Mouse (Mus musculus): Measurements from ENCODE around the gene 2310061I04Rik.
"Not testable (repeated sequence)": the region's sequence is repeated elsewhere in the genome, so short reads cannot be mapped to it uniquely, and the experiment has no call there.

Gene 2310061I04Rik

GRCm38 (mm10) chr17:35896781-35897643 lies at the start of gene 2310061I04Rik:
TSS of gene 2310061I04Rik (minus strand) at chr17:35897431.
- DNase-seq: peak; percentile 91

DNA sequence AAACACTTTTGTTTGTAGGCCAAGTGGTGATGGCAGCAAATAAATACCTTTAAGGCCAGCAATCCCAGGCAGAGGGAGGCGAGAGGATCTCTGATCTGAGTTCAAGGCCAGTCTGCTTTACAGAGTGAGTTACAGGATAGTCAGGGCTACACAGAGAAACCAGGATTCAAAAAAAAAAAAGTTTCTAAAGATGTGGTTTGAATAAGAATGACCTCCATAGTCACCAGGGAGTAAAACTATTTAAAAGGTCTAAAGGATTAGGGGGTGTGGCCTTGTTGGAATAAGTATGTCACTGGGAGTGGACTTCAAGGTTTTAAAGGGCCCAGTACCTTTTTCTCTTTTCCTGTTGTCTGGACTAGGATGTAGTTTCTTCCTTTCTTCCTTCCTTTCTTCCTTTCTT lies 42.7 kb upstream of the 2310061I04Rik start:
- no peak for DNase-seq

- DNase-seq: no peak
Observed at GRCm38 (mm10) chr17:35939108-35939507, 41.9 kb upstream of the 2310061I04Rik start.

DNA sequence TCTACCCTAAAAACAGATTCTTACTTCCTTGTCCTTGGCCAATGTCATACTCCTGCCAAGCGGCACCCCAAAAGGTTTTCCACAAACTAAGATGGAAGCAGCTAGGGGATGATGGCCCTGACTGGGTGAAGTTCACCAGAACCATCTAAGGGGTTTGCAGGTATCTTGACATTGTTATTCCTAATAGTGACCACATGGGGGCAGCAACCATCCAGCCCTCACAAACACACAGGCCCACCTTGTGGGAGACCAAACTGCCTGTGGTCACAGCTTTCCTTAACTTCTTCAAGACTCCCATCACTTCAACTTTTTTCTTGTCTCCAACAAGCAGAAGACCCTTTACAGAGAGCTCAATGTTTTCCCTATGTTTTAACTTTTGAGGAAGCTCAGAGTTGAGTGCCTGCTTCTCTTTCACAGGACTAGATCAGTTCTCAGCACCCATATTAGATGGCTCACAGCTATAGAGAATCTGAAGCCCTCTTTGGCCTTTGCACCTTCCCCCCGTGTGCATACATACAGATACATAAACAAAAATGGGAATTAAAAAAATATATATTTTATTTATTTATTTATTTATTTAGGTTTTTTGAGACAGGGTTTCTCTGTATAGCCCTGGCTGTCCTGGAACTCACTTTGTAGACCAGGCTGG lies 40.6 kb upstream of the 2310061I04Rik start:
- DNase-seq: no peak

DNA sequence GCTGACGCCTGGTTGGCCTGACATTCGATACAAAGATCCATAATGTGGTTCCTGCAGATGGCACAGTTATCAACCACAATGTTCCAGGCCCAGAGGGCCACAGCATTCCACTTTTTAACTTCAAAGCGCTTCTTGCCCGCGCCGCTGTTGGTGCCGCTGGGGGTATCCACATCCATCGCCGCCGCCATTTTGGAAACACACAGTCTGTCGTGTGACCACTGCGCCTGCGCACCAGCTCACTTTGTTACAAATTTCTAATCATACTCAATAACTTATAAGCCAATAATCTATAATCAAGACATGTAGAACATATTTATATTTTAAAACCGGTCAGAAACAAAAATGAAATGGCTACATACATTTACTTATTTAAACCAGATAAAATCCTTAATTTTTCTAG lies 38.5 kb upstream of the 2310061I04Rik start:
- not testable (repeated sequence) for DNase-seq

DNA sequence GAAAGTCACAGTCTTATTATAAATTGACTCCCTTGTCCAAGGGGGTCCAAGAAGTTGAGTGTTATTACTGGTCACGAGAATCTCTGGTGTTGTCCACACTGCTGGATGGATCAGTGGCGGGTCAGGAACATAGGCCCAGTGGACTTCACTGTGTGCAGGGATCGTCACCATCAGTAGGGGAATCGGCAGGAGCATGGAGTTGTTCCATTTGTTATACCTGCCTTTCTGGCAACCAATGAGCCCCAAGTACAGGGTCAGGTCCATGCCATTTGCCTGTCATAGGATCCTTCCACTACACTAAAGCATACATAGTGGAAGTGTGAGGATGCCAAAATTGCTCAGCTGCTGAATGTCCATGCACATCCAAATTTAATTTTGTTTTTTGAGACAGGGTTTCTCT lies 35.4 kb upstream of the 2310061I04Rik start:
- no peak for DNase-seq

- DNase-seq: no peak
Observed at GRCm38 (mm10) chr17:35930627-35931026, 33.4 kb upstream of the 2310061I04Rik start.

DNA sequence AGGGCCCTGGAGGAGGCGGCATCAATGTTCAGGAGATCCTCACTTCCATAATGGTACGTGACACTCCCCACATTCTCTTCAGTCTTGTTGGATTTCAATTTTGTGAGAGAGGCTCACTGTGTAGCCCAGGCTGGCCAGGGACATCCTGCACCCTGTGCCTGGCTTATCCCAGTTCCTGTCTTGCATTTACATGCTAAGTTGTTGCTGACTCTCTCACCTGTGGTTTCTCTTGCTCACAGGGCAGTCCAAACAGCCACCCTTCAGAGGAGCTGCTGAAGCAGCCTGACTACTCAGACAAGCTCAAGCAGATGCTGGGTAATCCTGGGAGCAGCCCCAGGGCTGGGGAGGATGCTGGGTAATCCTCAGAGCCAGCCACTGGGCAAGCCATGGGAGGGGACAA lies 32.3 kb upstream of the 2310061I04Rik start:
- DNase-seq: no peak

DNA sequence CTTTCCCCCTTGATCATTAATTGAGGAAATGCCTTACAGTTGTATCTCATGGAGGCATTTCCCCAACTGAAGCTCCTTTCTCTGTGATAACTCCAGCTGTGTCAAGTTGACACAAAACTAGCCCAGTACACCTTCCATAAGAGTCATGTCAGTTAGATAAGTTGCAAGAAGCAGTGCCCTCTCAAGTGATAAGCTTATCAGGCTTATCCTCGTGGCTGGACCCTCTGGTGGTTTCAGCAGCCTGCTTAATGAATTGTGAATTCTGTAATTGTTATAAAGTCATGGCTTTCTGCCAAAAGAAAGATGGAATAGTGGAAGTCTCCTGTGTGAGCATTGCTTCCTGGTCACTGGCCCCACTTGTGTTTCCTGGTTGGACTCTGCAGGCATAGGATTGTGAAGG lies 30.2 kb upstream of the 2310061I04Rik start:
- DNase-seq: no peak

- DNase-seq: no peak
Observed at GRCm38 (mm10) chr17:35923281-35923680, 26.1 kb upstream of the 2310061I04Rik start.

DNA sequence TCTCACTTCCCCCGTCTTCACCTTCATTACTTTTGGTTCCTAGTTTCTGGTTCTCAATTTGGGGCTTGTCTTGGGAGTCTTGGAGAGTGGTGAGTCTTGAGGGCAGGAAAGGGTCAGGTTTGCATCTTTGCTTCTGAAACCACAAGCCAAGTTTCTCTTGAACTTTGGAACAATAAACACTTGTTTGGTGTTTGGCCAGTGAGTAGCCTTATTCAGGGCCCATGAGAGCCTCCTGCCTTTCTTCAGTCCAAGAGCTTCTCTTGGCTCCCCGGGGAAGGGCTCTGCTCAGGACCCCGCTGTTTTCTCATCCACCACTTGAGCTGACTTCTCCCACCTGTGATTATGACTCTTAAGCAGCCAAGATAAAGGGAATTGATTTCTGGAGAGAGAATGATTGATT lies 25.3 kb upstream of the 2310061I04Rik start:
- peak; percentile 44 for DNase-seq

DNA sequence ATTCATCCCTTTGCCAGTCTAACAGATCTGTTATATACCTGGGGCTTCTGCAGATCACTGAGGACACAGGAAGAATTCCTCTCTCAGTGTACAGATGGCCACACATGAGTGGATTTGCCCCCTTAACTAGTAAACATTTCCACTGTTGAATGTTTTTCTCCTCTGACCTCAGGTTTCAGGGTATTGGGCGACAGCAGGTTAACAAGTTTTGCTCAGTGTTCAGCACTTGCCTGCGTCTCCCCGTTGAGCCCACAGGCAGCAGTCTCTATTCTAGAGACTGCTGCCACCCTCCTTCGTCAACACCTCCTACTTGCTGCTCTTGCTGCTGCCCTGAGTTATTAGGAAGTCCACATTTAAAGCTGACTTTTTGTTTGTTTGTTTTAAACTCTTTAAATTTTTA lies 24.5 kb upstream of the 2310061I04Rik start:
- DNase-seq: no peak

- no peak for DNase-seq
Observed at GRCm38 (mm10) chr17:35920862-35921562, 23.8 kb upstream of the 2310061I04Rik start.

DNA sequence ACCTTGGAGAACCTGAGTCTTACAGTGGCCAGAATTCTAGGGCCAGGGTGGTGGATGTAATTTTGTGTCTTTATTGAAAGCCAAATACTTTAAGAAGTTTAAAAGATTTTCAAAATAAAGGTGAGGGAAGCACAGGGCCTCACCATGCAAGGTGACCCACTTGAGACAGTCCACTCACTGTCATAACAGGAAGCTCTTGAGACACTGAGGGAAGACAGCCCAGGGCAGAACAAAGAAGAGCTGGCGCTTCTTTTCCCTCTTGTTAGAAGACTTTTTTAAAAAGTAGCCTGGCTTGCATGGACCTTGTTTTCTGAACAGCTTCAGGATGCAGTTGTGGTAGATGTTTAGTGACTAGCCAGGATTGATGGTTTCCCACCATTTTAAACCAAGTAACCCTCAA lies 23.2 kb upstream of the 2310061I04Rik start:
- no peak for DNase-seq

DNA sequence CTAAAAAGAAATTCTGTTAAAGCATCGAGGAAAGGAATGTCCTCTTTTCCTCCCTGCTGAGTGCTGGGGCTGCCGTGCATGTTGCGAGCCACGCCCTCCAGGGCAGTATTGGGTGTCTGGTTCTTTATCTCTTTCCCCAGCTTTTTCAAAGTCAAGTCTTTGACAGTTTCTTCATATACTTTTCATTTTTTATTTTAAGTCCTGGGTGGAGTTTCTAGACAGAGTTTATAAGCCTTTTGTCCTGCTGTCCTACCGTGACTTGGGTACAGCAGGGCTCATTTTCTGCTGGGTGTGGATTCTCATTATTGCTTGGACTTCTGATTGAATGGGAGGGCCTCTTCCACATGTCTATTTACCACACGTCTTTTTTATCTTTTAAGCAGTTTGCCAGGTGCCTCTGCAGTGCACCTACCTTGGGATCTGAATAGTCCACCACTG lies 22.7 kb upstream of the 2310061I04Rik start:
- no peak for DNase-seq

- peak; percentile 97 for DNase-seq
Observed at GRCm38 (mm10) chr17:35919060-35919715, 22.0 kb upstream of the 2310061I04Rik start.

DNA sequence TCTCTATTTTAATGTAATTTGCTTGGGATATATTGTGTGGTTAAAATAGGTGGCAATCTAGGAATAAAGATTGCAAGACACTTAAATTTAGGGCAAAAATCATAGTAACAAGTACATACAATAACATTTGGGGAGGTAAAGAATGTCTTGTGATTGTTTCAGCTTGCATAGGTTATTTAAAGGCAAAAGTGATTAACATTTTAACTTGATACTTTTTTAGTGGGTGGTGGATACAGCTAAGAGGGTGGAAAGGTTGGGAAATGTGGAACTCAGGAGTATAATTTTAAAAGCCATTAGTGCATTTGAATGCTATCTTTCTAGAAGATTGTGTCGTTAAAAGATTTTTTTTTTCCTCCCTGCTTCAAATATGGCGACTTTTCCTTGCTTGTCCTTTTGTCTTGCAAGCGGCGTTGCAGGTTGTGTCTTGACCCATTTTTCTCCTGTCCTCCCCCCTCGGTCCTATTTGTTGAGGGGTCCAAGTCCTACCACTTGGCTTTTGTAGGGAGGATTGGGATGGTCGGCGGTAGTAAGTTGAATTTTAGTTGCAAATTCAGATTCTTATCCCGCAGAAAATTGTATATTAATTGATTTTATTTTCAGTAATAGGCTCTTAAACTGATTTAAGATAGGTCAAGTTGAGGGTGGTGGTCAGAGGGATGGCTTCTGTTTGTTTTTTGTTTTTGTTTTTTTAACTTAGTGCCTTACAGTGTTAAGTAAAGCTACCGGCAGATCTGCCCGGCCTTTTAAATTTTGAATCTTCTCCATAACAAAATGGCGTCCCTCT lies 21.2 kb upstream of the 2310061I04Rik start:
- peak; percentile 47 for DNase-seq

DNA sequence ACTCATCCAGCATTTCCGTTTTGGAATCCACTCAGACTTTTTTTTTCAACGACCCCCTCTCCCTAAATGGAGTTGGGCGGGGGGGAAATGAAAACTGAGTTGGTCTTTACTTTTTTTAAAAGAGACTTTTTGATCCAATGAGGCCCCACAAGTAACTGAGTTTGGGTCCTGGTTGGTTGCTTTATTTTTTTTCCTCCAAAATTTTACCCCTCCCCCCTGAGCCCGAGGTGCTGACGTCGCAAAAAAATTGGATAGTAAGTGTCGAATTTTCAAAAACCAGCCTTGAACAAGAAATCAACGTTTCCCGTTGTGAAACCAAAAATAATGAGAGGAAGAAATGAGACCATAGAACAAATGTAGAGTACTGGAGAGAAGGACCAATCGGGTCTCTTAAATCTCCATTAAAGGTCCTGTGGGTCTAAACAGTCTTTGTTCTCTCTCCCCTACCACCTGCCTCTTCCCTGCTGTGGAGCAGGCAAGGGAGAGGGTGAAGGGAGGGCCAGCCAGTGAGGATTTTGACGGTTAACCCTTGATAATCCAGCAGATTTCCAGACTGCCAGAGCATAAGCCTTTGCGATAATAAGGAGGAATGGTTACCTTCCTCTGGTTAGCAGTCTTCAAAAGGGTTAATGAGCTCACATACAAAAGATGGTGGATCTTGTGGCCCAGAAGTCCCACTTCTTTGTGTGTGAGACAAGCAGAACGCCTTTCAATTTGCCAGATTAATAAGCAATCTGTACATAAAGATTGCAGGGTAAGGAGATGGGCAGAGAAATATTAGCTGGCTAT lies 20.4 kb upstream of the 2310061I04Rik start:
- peak; percentile 43 for DNase-seq

GRCm38 (mm10) chr17:35917143-35917462 lies 19.9 kb upstream of the 2310061I04Rik start:
- no peak for DNase-seq

DNA sequence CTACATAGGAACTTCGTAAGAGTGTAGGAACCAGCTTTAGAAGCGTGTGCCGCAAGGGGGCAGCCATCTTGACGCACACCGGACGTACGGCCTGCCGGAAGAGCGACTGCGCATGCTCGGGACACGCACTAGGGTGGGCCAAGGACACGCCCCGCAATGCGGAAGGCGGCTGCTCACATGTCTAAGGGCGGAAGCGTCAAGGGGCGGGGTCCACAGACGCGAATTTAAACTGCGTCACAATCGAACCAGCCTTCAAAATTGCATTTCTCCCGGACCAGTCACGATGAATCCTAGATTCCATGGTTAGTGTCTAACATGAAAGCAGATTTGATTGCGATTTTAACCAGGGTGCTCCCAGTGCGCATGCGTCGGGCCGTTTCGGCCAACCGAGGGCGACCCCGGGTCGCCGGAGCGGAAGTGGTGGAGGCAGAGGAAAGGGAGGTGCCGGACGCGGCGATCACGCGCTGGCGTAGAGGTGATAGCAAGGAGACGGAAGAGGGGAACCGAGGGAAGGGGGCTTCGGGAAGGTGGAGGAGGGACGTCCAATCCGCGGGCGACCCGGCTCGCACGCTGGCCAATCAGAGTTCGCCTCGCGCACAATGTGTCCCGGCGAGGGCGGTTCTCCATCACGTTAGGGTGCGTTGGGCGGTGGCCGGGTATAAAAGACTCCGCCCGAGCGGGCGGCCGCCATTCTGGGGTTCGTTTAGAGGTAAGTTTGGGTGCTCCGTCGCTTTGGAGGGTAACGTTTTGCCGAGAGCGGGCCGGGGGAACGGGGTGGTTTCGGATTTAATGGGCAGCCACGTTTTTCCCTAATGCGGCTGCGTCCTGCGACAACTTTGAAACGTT lies 19.3 kb upstream of the 2310061I04Rik start, which contains the start of the genes Mrps18b and Ppp1r10:
Mrps18b (minus strand) TSS at position 93 of the 846 bp plus-strand sequence.
Ppp1r10 (plus strand) TSS at position 138 of the 846 bp plus-strand sequence.
- DNase-seq: peak; percentile 99
